Mouse (Mus musculus) fat pad, adult 2 months (tissue): ENCODE results near the gene Otud5.
"Not testable (repeated sequence)": the region's sequence is repeated elsewhere in the genome, so short reads cannot be mapped to it uniquely, and the experiment has no call there.

ENCODE experiments used
- DNase-seq: peaks from one replicate; pipeline ENCODE4 v3.0.0-alpha.2; 2011; ENCODE audit warnings: low read depth, low spot score; ENCODE audit errors: extremely low read depth

Otud5 gene

GRCm38 (mm10) chrX:7878495-7878894 is 37.3 kb downstream of the Otud5 start:
- no peak for DNase-seq

DNA sequence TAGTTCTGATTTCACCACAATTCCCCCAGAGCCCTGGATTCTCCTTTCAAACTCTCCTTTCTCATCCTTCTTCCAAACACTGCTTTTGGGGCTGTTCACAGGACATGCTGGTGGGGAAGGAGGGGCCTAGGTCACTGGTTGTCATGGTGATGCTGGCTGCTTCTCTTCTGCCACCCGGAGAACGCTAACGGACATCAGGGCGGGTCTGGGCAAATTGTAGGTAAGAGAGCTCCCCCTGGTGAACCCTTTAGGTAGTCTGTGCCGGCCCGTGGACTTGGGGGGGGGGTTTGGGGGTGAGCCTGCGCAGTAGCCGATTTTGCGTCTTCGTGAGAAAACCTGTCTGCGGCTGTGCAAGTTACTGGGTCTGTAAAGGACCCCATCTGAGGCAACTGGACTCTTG is 38.7 kb downstream of the Otud5 start:
- no peak for DNase-seq

GRCm38 (mm10) chrX:7883841-7884567 is 42.8 kb downstream of the Otud5 start, which contains the start of gene Slc35a2:
Slc35a2 (plus strand) TSS chrX:7884028.
- peak; percentile 64 for DNase-seq

- DNase-seq: no peak
Measured at GRCm38 (mm10) chrX:7898211-7898610, 57.0 kb downstream of the Otud5 start.

GRCm38 (mm10) chrX:7898880-7899874 is 58.0 kb downstream of the Otud5 start, which contains the start of the genes Pqbp1 and Timm17b:
Pqbp1 (minus strand) TSS chrX:7899269.
Timm17b (plus strand) TSS chrX:7899357.
- DNase-seq: peak; percentile 54

DNA sequence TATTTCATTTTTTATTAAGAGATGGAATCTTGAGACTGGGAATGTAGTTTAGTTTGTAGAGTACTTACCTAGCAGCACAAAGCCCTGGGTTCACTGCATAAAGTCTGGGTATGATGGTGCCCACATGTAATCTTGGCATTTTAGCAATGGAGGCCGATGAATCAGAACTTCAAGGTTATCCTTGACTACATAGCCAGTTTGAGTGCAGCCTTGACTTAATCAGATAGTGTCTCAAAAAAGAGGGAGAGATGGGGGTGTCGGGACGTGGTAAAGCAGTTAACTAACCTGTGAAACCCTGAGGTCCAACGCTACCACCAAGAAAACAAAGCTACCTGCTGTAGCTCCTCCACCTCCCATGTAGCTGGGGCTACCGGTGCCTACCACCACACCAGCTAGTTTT is 63.3 kb downstream of the Otud5 start:
- DNase-seq: no peak

GRCm38 (mm10) chrX:7907735-7908134 is 66.6 kb downstream of the Otud5 start, which contains the start of gene Gm10491:
Gm10491 (minus strand) TSS chrX:7907835.
- no peak for DNase-seq

- DNase-seq: not testable (repeated sequence)
Measured at GRCm38 (mm10) chrX:7909242-7909641, 68.1 kb downstream of the Otud5 start, which contains the start of gene Gm10490. Gm10490 (plus strand) TSS chrX:7909542.

DNA sequence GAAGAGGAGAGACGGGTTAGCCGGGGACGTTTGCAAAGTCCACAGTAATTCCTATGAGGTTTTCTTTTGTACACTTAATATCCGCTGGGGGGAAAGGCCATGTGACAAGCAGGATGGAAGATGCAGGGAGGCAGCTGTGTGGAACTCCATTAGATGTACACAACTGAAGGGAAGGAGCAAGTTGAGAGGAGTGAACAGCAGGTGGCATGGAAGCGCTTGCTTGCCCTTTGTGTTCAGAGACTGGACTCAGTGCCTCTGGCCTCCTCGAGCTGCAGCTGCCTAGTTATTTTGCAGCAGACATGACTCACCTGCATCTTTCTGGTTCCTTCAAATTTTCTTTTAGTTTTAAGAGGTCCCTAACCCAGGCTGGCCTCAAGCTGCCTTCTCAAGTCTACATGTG is 69.3 kb downstream of the Otud5 start:
- no peak for DNase-seq

DNA sequence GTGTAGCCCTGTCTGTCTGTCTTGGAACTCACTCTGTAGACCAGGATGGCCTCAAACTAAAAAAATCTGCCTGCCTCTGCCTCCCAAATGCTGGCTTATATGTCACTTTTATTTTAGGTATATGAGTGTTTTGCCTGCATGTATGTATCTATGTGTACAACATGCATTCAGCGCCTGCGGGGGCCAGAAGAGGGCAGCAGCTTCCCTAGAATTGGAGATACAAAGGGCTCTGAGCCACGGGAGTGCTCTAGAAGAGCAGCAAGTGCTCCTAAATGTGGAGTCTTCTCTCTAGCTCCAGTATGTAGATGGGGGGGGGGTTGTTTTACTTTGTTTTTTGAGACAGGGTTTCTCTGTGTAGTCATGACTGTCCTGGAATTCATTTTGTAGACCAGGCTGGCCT is 74.5 kb downstream of the Otud5 start:
- DNase-seq: not testable (repeated sequence)

DNA sequence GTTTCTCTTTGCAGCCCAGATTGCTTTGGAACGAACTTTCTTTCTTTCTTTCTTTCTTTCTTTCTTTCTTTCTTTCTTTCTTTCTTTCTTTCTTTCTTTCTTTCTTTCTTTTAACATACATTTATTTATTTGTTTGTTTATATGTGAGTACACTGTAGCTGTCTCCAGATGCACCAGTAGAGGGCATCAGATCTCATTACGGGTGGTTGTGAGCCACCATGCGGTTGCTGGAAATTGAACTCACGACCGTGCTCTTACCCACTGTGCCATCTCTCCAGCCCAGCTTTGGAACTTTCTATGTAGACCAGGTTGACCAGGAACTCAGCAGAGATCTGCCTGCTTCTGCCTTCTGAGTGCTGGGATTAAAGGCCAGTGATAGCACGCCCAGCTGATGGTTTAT is 76.8 kb downstream of the Otud5 start:
- DNase-seq: not testable (repeated sequence)

DNA sequence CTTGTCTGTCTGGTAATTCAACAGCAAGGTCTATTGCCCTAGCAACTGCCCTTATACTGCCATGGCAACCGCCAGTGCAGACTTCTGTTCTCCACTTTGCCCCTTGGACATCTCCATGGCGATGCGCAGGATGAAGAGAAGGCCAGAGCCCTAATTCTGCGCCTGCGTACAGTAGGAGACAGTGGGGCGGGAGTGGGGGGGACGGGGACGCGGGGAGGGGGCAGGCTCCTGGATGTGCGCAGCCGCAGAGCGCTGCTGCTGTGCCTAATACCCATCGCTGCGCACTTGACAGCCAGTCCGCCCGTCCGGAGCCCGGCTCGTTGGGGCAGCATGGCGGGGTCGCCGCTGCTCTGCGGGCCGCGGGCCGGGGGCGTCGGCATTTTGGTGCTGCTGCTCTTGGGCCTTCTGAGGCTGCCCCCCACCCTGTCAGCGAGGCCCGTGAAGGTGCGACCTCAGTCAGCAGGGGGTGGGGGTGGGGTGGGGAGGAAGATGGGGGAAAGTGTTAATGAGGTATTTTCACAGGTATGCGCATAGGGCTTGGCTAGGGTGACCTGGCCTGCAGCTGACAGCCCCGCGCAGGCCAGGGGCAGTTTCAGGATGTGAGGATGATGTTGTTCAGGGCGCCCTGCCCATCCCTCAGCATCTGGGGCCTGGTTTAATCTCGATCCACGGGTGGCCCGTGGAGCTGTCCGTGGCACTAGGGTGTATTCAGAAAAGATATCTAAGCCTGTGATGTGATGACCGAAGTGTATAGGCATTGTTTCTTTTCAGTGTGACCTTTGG is 78.6 kb downstream of the Otud5 start, which contains the start of gene Pcsk1n:
Gene Pcsk1n, plus strand, starts transcription at position 222 of the 783 bp plus-strand sequence.
- no peak for DNase-seq

DNA sequence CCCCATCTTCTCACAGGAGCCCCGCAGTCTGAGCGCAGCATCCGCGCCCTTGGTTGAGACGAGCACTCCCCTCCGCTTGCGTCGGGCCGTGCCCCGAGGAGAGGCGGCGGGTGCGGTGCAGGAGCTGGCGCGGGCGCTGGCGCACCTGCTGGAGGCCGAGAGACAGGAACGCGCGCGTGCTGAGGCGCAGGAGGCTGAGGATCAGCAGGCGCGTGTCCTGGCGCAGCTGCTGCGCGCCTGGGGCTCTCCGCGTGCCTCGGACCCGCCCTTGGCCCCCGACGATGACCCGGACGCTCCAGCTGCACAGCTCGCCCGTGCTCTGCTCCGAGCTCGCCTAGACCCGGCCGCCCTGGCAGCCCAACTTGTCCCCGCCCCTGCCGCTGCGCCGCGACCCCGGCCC is 80.9 kb downstream of the Otud5 start:
- DNase-seq: no peak
